Mouse (Mus musculus) kidney, embryonic 16.5 days (tissue): ENCODE data around the gene Cdh16. TPM values are rescaled to one million over a fixed set of nuclear protein-coding genes. Genes with fewer than 3 reads are reported as not detected.
A peak's percentile ranks its signal among the peaks of the same experiment; 100 is the strongest.

ENCODE experiments used
- ATAC-seq: fragments of 200-750 bp; cut with Nextera tagmentation; 2 replicates; pipeline ENCODE4 v1.8.0; 2017; ENCODE audit warnings: moderate TSS enrichment; ENCODE audit not compliant: low FRiP score, low TSS enrichment
- H3K27ac ChIP-seq: fragments of 300-500 bp; sonication (generic); 2 replicates; pipeline ENCODE4 v1.5.1; 2014; ENCODE audit warnings: low read length
- H3K27me3 ChIP-seq: fragments of 300-500 bp; sonication (generic); 2 replicates; pipeline ENCODE4 v1.6.1; 2014; ENCODE audit warnings: low read length, control low read depth, mixed read lengths; ENCODE audit not compliant: insufficient read depth
- H3K36me3 ChIP-seq: fragments of 300-500 bp; sonication (generic); 2 replicates; pipeline ENCODE4 v1.6.1; 2014; ENCODE audit warnings: low read length, control low read depth, mixed read lengths; ENCODE audit not compliant: insufficient read depth
- H3K4me1 ChIP-seq: fragments of 300-500 bp; sonication (generic); 2 replicates; pipeline ENCODE4 v1.6.1; 2014; ENCODE audit warnings: low read length, control low read depth, mixed read lengths; ENCODE audit not compliant: insufficient read depth
- H3K4me2 ChIP-seq: fragments of 300-500 bp; sonication (generic); replicated peaks from 2 replicates; pipeline ENCODE4 v1.6.1; 2014; ENCODE audit warnings: low read depth, low read length
- H3K4me3 ChIP-seq: fragments of 300-500 bp; sonication (generic); 2 replicates; pipeline ENCODE4 v1.5.1; 2014; ENCODE audit warnings: mild to moderate bottlenecking, low read length
- H3K9ac ChIP-seq: fragments of 300-500 bp; sonication (generic); replicated peaks from 2 replicates; pipeline ENCODE4 v1.6.1; 2014; ENCODE audit warnings: low read length
- H3K9me3 ChIP-seq: fragments of 300-500 bp; sonication (generic); 2 replicates; pipeline ENCODE4 v1.6.1; 2016; ENCODE audit warnings: low read length, control low read depth
- WGBS: fragments of 180-500 bp; shearing (Covaris S2); extraction: QIAGEN DNeasy Blood & Tissue Kit; methylation state at CpG from one replicate; pipeline ENCODE4 v1.1.7; 2014; 5-methylcytosine and 5-hydroxymethylcytosine counted together
- polyA plus RNA-seq: library from polyadenylated mRNA; unstranded; fragments of >200 nt; fragmentation: Nextera tagmentation; extraction: Ambion mirVana; gene quantifications from 2 replicates; pipeline ENCODE4 v1.2.1, GENCODE M21; 2015

The Cdh16 gene
- polyA plus RNA-seq, 1 experiment from 2014 or later: 427 TPM

- H3K36me3 ChIP-seq: no peaks in the 10 kb centered on the region
- no peak overlapping the region for H3K4me2 ChIP-seq
- peaks cover 4% of the 10 kb centered on the region; the same call in 1 of the 2 replicates for H3K27me3 ChIP-seq
- H3K27ac ChIP-seq: no peak overlapping the region
- H3K9ac ChIP-seq: no peak overlapping the region
- 66% methylated on average over 2 of the region's 4 CpGs for WGBS
- H3K4me1 ChIP-seq: peaks cover 6% of the 10 kb centered on the region
- ATAC-seq: no peak
- H3K4me3 ChIP-seq: no peak overlapping the region
- H3K9me3 ChIP-seq: no peaks in the 10 kb centered on the region
Measured at GRCm38 (mm10) chr8:104627065-104627740, 3.0 kb upstream of the Cdh16 start.

- no peak overlapping the region for H3K4me2 ChIP-seq
- H3K27ac ChIP-seq: no peak overlapping the region
- H3K27me3 ChIP-seq: no peaks in the 10 kb centered on the region
- no peak overlapping the region for H3K9ac ChIP-seq
- no peak for ATAC-seq
- no peaks in the 10 kb centered on the region for H3K4me1 ChIP-seq
- 78% methylated on average over 5 of the region's 5 CpGs for WGBS
- no peak overlapping the region for H3K4me3 ChIP-seq
- H3K9me3 ChIP-seq: no peaks in the 10 kb centered on the region
- H3K36me3 ChIP-seq: peaks cover 9% of the 10 kb centered on the region
Measured at GRCm38 (mm10) chr8:104620765-104621164, 3.4 kb downstream of the Cdh16 start.

GRCm38 (mm10) chr8:104613119-104613518 lies 11.1 kb downstream of the Cdh16 start:
- no peak for ATAC-seq
- no peaks in the 10 kb centered on the region for H3K4me1 ChIP-seq
- H3K4me3 ChIP-seq: no peak overlapping the region
- peaks cover 9% of the 10 kb centered on the region; the same call in 1 of the 2 replicates for H3K36me3 ChIP-seq
- WGBS: 58% methylated on average over 4 of the region's 4 CpGs
- H3K9ac ChIP-seq: no peak overlapping the region
- H3K27ac ChIP-seq: no peak overlapping the region
- H3K4me2 ChIP-seq: no peak overlapping the region
- no peaks in the 10 kb centered on the region for H3K27me3 ChIP-seq
- H3K9me3 ChIP-seq: no peaks in the 10 kb centered on the region

GRCm38 (mm10) chr8:104611613-104612012 lies 12.6 kb downstream of the Cdh16 start:
- Histone ChIP-seq H3K36me3 (peaks cover 6% of the 10 kb centered on the region; the same call in 1 of the 2 replicates), H3K27me3 (no peaks in the 10 kb centered on the region), H3K4me1 (peaks cover 3% of the 10 kb centered on the region; the same call in 1 of the 2 replicates), H3K4me3 (no peak overlapping the region), H3K9me3 (no peaks in the 10 kb centered on the region), H3K27ac (no peak overlapping the region), H3K9ac (no peak overlapping the region), H3K4me2 (no peak overlapping the region)
- ATAC-seq: no peak
- 78% methylated on average over 4 of the region's 4 CpGs for WGBS

GRCm38 (mm10) chr8:104610185-104610766 lies 13.9 kb downstream of the Cdh16 start:
- Histone ChIP-seq H3K27ac (no peak overlapping the region), H3K27me3 (no peaks in the 10 kb centered on the region), H3K36me3 (no peaks in the 10 kb centered on the region), H3K9me3 (no peaks in the 10 kb centered on the region), H3K4me2 (no peak overlapping the region), H3K4me1 (peaks cover 12% of the 10 kb centered on the region), H3K4me3 (no peak overlapping the region), H3K9ac (no peak overlapping the region)
- ATAC-seq: no peak
- WGBS: 77% methylated on average over 12 of the region's 12 CpGs

GRCm38 (mm10) chr8:104609222-104609621 lies 15.0 kb downstream of the Cdh16 start:
- Histone ChIP-seq H3K36me3 (no peaks in the 10 kb centered on the region), H3K4me1 (peaks cover 12% of the 10 kb centered on the region), H3K4me3 (no peak overlapping the region), H3K4me2 (no peak overlapping the region), H3K9ac (no peak overlapping the region), H3K27me3 (no peaks in the 10 kb centered on the region), H3K9me3 (no peaks in the 10 kb centered on the region), H3K27ac (no peak overlapping the region)
- ATAC-seq: no peak
- 81% methylated on average over 8 of the region's 8 CpGs for WGBS

GRCm38 (mm10) chr8:104607944-104608343 lies 16.3 kb downstream of the Cdh16 start:
- H3K4me2 ChIP-seq: no peak overlapping the region
- no peak overlapping the region for H3K4me3 ChIP-seq
- H3K9ac ChIP-seq: no peak overlapping the region
- H3K36me3 ChIP-seq: no peaks in the 10 kb centered on the region
- H3K27ac ChIP-seq: no peak overlapping the region
- WGBS: 76% methylated on average over 2 of the region's 2 CpGs
- H3K27me3 ChIP-seq: no peaks in the 10 kb centered on the region
- peaks cover 17% of the 10 kb centered on the region for H3K4me1 ChIP-seq
- H3K9me3 ChIP-seq: no peaks in the 10 kb centered on the region
- no peak for ATAC-seq

- no peaks in the 10 kb centered on the region for H3K27me3 ChIP-seq
- H3K4me1 ChIP-seq: peaks cover 29% of the 10 kb centered on the region
- no peaks in the 10 kb centered on the region for H3K36me3 ChIP-seq
- H3K4me3 ChIP-seq: no peak overlapping the region
- H3K4me2 ChIP-seq: no peak overlapping the region
- H3K27ac ChIP-seq: peak overlapping the region; percentile 40
- WGBS: 8% methylated on average over 6 of the region's 6 CpGs
- H3K9me3 ChIP-seq: no peaks in the 10 kb centered on the region
- 0 out of 2 replicates have a peak overlapping the region, but pooled peaks have one; percentile 28 for H3K9ac ChIP-seq
- peak; percentile 46 for ATAC-seq
Measured at GRCm38 (mm10) chr8:104606329-104606728, 17.9 kb downstream of the Cdh16 start.

- Histone ChIP-seq H3K4me2 (peak overlapping the region; percentile 23; the same call in 1 of the 2 replicates), H3K9me3 (no peaks in the 10 kb centered on the region), H3K4me1 (peaks cover 43% of the 10 kb centered on the region), H3K4me3 (no peak overlapping the region), H3K27me3 (no peaks in the 10 kb centered on the region), H3K9ac (peak overlapping the region; percentile 55), H3K36me3 (no peaks in the 10 kb centered on the region), H3K27ac (no peak overlapping the region)
- no peak for ATAC-seq
- 54% methylated on average over 4 of the region's 4 CpGs for WGBS
Measured at GRCm38 (mm10) chr8:104603245-104603593, 21.0 kb downstream of the Cdh16 start.
